Mouse (Mus musculus) hindbrain, embryonic 13.5 days (tissue): ENCODE results near the gene Gm42372. TPM values are rescaled to one million over a fixed set of nuclear protein-coding genes. Genes with fewer than 3 reads are reported as not detected.
A peak's percentile ranks its signal among the peaks of the same experiment; 100 is the strongest.

Source experiments
- ATAC-seq: fragments of 200-750 bp; cut with Nextera tagmentation; 2 replicates; pipeline ENCODE4 v1.8.0; 2017; ENCODE audit warnings: moderate TSS enrichment; ENCODE audit not compliant: low FRiP score
- H3K27ac ChIP-seq: fragments of 300-500 bp; sonication (generic); 2 replicates; pipeline ENCODE4 v1.5.1; 2015; ENCODE audit warnings: inconsistent platforms, mild to moderate bottlenecking, moderate library complexity
- H3K27me3 ChIP-seq: fragments of 300-500 bp; sonication (generic); 2 replicates; pipeline ENCODE4 v1.6.1; 2015; ENCODE audit warnings: mild to moderate bottlenecking, inconsistent platforms
- H3K36me3 ChIP-seq: fragments of 300-500 bp; sonication (generic); 2 replicates; pipeline ENCODE4 v1.6.1; 2015; ENCODE audit warnings: mild to moderate bottlenecking, inconsistent platforms
- H3K4me1 ChIP-seq: fragments of 300-500 bp; sonication (generic); replicated peaks from 2 replicates; pipeline ENCODE4 v1.6.1; 2015; ENCODE audit warnings: inconsistent platforms
- H3K4me2 ChIP-seq: fragments of 300-500 bp; sonication (generic); 2 replicates; pipeline ENCODE4 v1.6.1; 2015; ENCODE audit warnings: inconsistent platforms, mild to moderate bottlenecking, moderate library complexity
- H3K4me3 ChIP-seq: fragments of 300-500 bp; sonication (generic); 2 replicates; pipeline ENCODE4 v1.5.1; 2015; ENCODE audit warnings: mild to moderate bottlenecking, inconsistent platforms
- H3K9ac ChIP-seq: fragments of 300-500 bp; sonication (generic); 2 replicates; pipeline ENCODE4 v1.6.1; 2015; ENCODE audit warnings: mild to moderate bottlenecking, inconsistent platforms
- H3K9me3 ChIP-seq: fragments of 300-500 bp; sonication (generic); 2 replicates; pipeline ENCODE4 v1.6.1; 2016; ENCODE audit warnings: inconsistent platforms
- WGBS: fragments of 180-500 bp; shearing (Covaris S2); methylation state at CpG from one replicate; pipeline ENCODE4 v1.1.7; 2015; 5-methylcytosine and 5-hydroxymethylcytosine counted together
- polyA plus RNA-seq: library from polyadenylated mRNA; unstranded; fragments of >200 nt; fragmentation: Nextera tagmentation; extraction: Ambion mirVana; gene quantifications from 2 replicates; pipeline ENCODE4 v1.2.1, GENCODE M21; 2015

Gene Gm42372
- polyA plus RNA-seq, 1 experiment from 2014 or later = 3.7 TPM

DNA sequence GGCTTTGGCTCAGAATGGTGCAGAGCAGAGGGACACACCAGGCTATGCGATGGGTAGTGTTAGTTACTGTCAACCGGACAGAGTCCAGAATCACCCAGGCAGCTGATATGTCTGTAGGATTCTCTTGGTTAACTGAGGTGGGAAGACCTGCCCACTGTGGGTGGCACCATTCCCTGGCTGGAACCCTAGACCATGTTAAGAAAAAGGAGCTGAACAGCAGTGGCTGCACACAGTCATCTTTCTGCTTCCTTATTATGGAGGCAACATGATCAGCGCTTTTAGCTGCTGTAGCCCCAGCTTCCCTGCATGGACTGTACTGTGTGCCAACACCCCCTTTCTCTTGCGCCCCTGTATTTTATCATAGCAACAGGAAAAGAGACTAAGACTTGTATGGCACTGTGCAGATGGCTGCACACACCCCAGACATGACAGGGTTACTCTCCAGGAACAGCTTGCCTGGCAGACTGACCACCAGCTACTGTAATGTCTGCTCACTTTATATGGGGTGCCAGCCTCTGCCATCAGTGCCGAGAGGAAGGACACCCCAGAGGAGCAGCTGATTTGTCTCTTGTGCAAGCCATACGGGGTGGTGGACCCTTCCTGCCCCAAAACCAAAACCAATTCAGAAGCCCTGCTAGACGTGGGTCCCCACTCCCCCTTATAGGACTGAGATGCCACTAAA, 29.2 kb downstream of the Gm42372 start:
- Histone ChIP-seq H3K9ac (no peak overlapping the region), H3K27me3 (no peaks in the 10 kb centered on the region), H3K4me1 (peaks cover 2% of the 10 kb centered on the region; the same call in 1 of the 2 replicates), H3K4me3 (no peak overlapping the region), H3K4me2 (no peak overlapping the region), H3K9me3 (no peaks in the 10 kb centered on the region), H3K36me3 (peaks cover 100% of the 10 kb centered on the region), H3K27ac (no peak overlapping the region)
- ATAC-seq = no peak
- WGBS = 96% methylated on average over 7 of the region's 7 CpGs

DNA sequence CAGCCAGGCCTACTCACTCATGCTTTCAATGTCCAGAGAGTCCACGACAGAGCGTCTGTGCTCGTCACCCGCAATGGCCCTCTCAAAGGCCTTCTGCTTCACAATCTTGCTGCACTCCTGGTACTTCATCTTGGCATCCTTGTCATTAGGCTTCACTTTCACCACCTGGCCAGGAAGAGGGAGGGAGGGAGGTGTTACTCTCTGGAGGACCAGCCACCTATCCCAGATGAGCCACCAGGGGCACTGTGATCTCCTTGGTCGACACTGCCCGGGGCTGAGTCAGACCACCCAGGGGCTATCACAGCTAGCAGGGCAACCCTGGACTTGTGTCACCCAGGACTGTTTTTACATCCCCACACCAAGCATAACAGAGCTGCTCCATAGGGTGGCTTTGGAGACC, 32.5 kb downstream of the Gm42372 start:
- no peaks in the 10 kb centered on the region for H3K27me3 ChIP-seq
- peaks cover 90% of the 10 kb centered on the region for H3K36me3 ChIP-seq
- 85% methylated on average over 6 of the region's 6 CpGs for WGBS
- no peak overlapping the region for H3K4me2 ChIP-seq
- H3K9ac ChIP-seq = no peak overlapping the region
- peaks cover 10% of the 10 kb centered on the region; the same call in 1 of the 2 replicates for H3K4me1 ChIP-seq
- no peaks in the 10 kb centered on the region for H3K9me3 ChIP-seq
- no peak overlapping the region for H3K4me3 ChIP-seq
- no peak for ATAC-seq
- no peak overlapping the region for H3K27ac ChIP-seq

DNA sequence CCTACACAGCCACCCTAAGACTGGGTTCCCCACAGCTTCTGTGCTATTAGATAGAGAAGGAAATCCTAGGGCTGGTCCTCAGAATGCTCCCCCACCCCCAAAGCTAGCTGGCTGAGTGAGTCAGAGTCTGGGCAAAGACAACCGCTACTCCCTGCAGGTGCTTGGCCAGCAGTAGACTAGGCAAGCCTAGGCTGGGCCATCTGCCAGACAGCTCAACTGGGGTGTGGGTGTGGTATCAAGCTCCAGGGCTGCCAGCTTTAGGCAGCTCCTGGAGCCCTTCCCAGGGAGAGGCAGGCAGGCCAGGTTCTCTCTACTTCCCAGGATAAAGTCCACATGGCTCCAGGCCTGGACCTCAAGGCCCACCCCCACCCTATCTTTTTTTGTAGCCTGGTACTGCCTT, 34.1 kb downstream of the Gm42372 start:
- 73% methylated on average over 1 of the region's 1 CpGs for WGBS
- no peaks in the 10 kb centered on the region for H3K27me3 ChIP-seq
- H3K4me3 ChIP-seq = no peak overlapping the region
- H3K4me1 ChIP-seq = peaks cover 10% of the 10 kb centered on the region; the same call in 1 of the 2 replicates
- H3K27ac ChIP-seq = peak overlapping the region; percentile 26; the same call in 1 of the 2 replicates
- H3K4me2 ChIP-seq = no peak overlapping the region
- H3K9me3 ChIP-seq = no peaks in the 10 kb centered on the region
- peak; percentile 49 for ATAC-seq
- H3K9ac ChIP-seq = no peak overlapping the region
- H3K36me3 ChIP-seq = peaks cover 90% of the 10 kb centered on the region

DNA sequence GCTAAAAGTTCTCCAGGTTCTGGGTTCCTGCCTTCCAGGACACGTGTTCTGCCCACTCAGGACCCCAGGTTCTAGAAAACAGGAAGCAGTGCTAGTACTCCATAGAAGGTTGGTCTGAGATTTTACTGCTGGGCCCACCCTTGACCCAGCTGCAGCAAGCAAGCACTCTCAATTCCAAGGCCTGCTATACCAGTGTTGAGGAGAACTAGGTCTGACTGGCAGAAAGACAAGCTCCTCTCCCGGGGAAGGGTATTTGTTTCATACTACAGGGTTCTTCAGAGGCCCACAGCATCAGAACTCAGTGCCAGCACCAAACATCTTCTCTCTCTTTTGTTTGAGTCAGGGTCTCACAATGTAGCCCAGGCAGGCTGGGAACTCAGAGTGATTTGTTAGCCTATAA, 35.0 kb downstream of the Gm42372 start:
- H3K4me1 ChIP-seq = peaks cover 10% of the 10 kb centered on the region; the same call in 1 of the 2 replicates
- H3K9me3 ChIP-seq = no peaks in the 10 kb centered on the region
- no peak overlapping the region for H3K9ac ChIP-seq
- H3K36me3 ChIP-seq = peaks cover 90% of the 10 kb centered on the region
- no peaks in the 10 kb centered on the region for H3K27me3 ChIP-seq
- ATAC-seq = no peak
- WGBS = 94% methylated on average over 2 of the region's 2 CpGs
- H3K4me2 ChIP-seq = no peak overlapping the region
- no peak overlapping the region for H3K4me3 ChIP-seq
- H3K27ac ChIP-seq = no peak overlapping the region

DNA sequence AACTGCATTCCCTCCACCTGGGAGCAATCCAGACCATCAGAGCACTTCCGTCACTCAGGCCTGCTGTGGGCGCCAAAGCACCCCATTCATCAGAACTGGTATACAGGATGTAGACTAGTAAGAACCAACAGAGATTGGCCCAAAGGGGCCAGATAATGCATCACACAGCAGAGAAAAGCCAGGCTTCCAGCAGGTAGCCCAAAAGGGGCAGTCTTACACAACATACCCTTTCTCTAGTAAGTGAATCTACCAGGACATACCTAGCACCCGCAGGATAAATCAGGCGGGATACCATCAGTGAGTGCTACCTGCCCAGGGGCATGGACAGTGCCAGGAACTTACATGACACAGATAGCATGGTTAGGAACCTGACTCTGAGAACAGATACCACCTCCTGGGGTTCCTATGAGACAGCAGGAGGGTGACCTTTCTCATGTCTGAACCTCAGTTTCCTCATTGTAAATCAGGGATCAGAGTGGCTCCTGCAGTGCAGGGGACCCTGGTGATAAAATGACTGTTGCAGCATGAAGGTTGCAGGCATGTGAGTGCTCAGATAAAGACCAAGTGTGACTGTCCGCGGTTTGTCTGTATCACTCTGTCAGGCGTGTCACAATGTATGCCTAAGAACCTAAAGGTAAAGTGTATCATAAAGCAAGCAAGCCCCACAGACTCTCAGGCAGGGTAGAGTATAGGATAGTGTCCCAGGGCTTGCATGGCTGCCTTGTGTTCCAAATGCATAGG, 36.7 kb downstream of the Gm42372 start:
- H3K27me3 ChIP-seq = no peaks in the 10 kb centered on the region
- no peak overlapping the region for H3K9ac ChIP-seq
- H3K4me3 ChIP-seq = no peak overlapping the region
- ATAC-seq = no peak
- WGBS = 91% methylated on average over 7 of the region's 7 CpGs
- no peak overlapping the region for H3K27ac ChIP-seq
- peaks cover 21% of the 10 kb centered on the region for H3K4me1 ChIP-seq
- H3K36me3 ChIP-seq = peaks cover 88% of the 10 kb centered on the region
- no peaks in the 10 kb centered on the region for H3K9me3 ChIP-seq
- H3K4me2 ChIP-seq = no peak overlapping the region

DNA sequence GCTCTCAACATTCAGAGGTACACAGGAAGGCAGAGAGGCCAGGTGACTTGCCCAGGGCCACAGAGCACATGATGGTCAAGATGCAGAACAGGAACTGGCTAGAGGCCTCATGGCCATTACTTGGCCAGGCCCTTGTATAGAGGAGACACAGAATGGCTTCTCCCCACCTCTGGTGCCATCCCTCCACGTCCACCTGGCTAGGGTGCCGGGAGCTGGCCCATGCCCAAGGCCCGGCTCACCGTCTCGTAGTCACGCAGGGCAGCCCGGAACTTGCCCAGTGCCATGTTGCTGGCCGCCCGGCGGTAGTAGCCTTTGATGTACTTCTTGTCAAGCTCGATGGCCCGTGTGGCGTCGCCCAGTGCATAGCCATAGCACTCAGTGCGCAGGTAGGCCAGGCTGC, 39.3 kb downstream of the Gm42372 start:
- Histone ChIP-seq H3K27ac (no peak overlapping the region), H3K4me3 (no peak overlapping the region), H3K36me3 (peaks cover 69% of the 10 kb centered on the region), H3K4me2 (no peak overlapping the region), H3K9me3 (no peaks in the 10 kb centered on the region), H3K9ac (no peak overlapping the region), H3K27me3 (no peaks in the 10 kb centered on the region), H3K4me1 (peaks cover 43% of the 10 kb centered on the region)
- no peak for ATAC-seq
- WGBS = 97% methylated on average over 15 of the region's 15 CpGs

DNA sequence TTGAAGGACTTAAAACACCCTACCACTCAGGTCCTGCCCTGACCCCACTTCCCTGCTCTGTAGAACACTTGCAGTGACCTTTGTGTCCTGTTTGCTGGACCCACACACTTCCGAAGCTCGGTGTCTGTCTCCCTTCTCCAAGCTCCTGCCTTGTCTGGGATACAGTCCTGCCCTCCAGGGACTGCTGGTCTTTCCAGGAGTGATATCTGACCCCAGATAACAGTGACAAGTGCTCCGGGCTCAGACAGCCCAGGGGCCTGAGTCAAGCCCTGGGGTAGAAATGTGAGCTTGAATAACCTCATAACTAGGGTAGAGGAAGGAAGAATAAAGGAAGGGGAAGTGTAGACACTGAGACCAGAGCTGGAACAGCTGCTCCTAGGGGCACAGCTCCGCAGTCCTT, 40.8 kb downstream of the Gm42372 start:
- Histone ChIP-seq H3K4me2 (no peak overlapping the region), H3K27ac (no peak overlapping the region; the same call in 1 of the 2 replicates), H3K9ac (peak overlapping the region; percentile 88; the same call in 1 of the 2 replicates), H3K27me3 (no peaks in the 10 kb centered on the region), H3K36me3 (peaks cover 62% of the 10 kb centered on the region), H3K9me3 (no peaks in the 10 kb centered on the region), H3K4me1 (peaks cover 36% of the 10 kb centered on the region), H3K4me3 (no peak overlapping the region)
- no peak for ATAC-seq
- 83% methylated on average over 4 of the region's 4 CpGs for WGBS

DNA sequence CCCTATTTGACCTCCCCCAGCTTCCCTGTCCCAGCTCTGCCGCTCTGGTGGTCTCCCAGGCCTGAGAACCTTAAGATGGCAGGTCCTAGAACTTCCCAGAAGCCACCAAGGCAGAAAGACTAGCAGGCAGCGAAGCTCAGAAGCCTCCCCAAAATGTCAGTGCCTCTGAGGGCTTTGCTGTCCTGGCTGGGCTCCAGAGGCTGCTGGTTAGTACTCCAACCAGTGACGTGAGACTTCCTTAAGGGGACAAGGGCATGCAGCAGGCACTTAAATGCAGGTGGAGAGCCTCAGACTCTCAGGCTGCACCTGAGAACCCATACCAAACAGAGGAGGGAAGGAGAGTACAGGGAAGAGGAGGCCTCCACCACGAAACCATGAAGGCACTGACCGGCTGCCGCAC, 41.3 kb downstream of the Gm42372 start:
- no peak overlapping the region for H3K27ac ChIP-seq
- 87% methylated on average over 6 of the region's 6 CpGs for WGBS
- no peak for ATAC-seq

DNA sequence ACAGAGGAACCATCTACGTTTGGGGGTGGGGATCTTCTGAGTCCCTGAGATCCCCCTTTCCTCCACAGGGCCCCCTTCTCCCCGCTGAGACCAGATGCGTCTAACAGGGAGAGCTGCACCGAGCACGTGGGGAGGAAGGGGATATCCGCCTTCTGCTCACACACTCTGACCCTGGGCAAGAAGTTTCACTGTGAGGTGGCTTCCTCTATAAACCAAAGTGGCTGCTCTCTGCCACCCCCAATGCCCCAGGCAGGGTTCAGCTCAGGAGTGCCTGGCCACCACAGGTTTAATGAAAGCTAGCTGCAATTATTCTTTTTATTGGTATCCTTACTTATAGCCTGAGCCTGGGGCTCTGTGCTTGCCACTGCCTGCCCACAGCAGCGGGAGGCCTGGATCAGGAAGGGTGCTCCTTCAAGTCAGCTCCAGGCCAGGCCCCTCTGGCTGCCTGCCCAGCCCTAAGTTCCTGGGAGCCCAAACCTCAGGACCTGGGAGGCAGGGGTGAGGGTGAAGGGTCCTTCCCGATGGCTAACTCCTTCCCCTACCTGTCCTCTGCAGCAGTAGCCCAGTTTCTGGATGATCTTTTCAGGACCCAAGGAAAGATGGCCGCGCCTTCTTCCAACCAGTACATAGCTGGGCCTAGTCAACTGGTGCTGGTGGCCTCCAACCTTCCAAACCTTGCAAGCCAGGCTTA, 42.1 kb downstream of the Gm42372 start:
- H3K9ac ChIP-seq = peak overlapping the region; percentile 88; the same call in 1 of the 2 replicates
- H3K4me2 ChIP-seq = no peak overlapping the region
- H3K4me3 ChIP-seq = no peak overlapping the region
- H3K27me3 ChIP-seq = no peaks in the 10 kb centered on the region
- WGBS = 86% methylated on average over 10 of the region's 10 CpGs
- H3K27ac ChIP-seq = no peak overlapping the region
- peaks cover 51% of the 10 kb centered on the region for H3K36me3 ChIP-seq
- ATAC-seq = no peak
- peaks cover 36% of the 10 kb centered on the region for H3K4me1 ChIP-seq
- no peaks in the 10 kb centered on the region for H3K9me3 ChIP-seq

More for the DNA sequence above, 41.3 kb downstream of the Gm42372 start:
- Histone ChIP-seq H3K4me3 (no peak overlapping the region), H3K4me2 (no peak overlapping the region), H3K9me3 (no peaks in the 10 kb centered on the region), H3K36me3 (peaks cover 59% of the 10 kb centered on the region), H3K27me3 (no peaks in the 10 kb centered on the region), H3K9ac (peak overlapping the region; percentile 88), H3K4me1 (peaks cover 36% of the 10 kb centered on the region)

DNA sequence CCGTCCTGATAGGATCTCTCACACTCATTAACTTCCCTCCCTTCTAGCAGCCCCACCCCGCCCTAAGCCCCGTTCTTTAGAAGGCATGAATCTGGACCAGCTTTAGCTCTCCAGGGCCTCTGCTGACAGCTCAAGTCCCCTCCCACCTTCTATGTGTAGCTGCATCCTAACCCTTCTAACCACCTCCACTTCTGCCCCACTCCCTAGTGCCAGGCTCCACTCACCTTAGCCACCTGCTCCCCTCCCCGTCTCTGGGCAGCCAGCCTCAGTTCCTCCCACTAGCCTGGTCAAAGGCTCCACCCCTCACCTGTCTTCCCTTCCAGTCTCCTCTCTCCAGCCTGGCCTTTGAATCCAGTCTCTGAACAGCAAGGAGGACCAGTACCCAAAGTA, 42.6 kb downstream of the Gm42372 start:
- H3K27ac ChIP-seq = no peak overlapping the region
- peaks cover 45% of the 10 kb centered on the region for H3K36me3 ChIP-seq
- ATAC-seq = no peak
- H3K4me2 ChIP-seq = 0 out of 2 replicates have a peak overlapping the region, but pooled peaks have one; percentile 83
- H3K9me3 ChIP-seq = no peaks in the 10 kb centered on the region
- H3K27me3 ChIP-seq = 0 out of 2 replicates have a peak, but pooled peaks cover 4% of the 10 kb centered on the region
- H3K9ac ChIP-seq = peak overlapping the region; percentile 88; the same call in 1 of the 2 replicates
- H3K4me1 ChIP-seq = peaks cover 36% of the 10 kb centered on the region
- H3K4me3 ChIP-seq = 0 out of 2 replicates have a peak overlapping the region, but pooled peaks have one; percentile 84
- 82% methylated on average over 4 of the region's 4 CpGs for WGBS

DNA sequence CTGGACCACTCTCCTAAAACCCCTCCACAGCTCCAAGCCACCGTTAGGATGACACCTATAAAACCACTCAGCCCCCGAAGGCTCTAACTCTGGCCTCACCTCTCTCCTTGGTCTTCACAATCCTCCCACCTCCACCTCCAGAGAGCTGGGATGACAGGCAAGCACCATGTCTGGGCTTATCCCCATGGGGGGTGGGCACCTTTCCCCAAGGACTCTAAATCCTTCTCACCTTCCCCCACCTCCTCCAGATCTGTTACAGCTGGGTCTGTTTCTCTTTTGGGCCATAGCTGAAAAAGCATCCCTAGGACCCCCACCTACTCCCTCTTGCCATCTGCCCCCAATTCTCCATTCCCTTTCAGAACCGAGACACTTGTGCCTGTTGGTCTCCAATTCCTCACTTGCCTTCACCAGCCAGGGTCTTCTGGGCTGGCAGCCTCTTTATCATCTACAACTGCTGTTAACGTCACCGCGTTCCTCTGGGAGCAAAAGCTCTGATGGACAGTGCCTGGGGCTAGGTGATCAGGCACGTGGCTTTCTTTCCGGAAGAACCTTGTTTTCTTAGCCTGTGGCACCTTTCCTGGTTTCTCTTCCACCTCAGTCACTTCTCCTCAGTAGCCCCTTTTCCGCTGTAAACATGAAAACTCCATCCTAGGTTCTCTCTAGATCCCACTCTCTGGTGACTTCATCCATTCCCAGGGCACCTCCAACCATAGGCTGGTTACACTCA, 43.2 kb downstream of the Gm42372 start:
- Histone ChIP-seq H3K4me1 (peaks cover 36% of the 10 kb centered on the region), H3K36me3 (peaks cover 40% of the 10 kb centered on the region)
- 83% methylated on average over 9 of the region's 9 CpGs for WGBS

More for the DNA sequence above, 43.2 kb downstream of the Gm42372 start:
- ATAC-seq = no peak
- no peaks in the 10 kb centered on the region for H3K9me3 ChIP-seq
- peak overlapping the region; percentile 88; the same call in 1 of the 2 replicates for H3K9ac ChIP-seq
- H3K4me3 ChIP-seq = peak overlapping the region; percentile 84
- H3K27ac ChIP-seq = no peak overlapping the region
- H3K4me2 ChIP-seq = peak overlapping the region; percentile 83
- H3K27me3 ChIP-seq = 0 out of 2 replicates have a peak, but pooled peaks cover 5% of the 10 kb centered on the region
